Mouse (Mus musculus): ENCODE data around the gene Coa7. TPM values are rescaled to one million over a fixed set of nuclear protein-coding genes. Genes with fewer than 3 reads are reported as not detected.
A peak's percentile ranks its signal among the peaks of the same experiment; 100 is the strongest.
"Not testable (repeated sequence)": the region's sequence is repeated elsewhere in the genome, so short reads cannot be mapped to it uniquely, and the experiment has no call there.

Coa7 gene
- total RNA-seq, 2 experiments from 2014 or later = 33.6 to 35.8 TPM

DNA sequence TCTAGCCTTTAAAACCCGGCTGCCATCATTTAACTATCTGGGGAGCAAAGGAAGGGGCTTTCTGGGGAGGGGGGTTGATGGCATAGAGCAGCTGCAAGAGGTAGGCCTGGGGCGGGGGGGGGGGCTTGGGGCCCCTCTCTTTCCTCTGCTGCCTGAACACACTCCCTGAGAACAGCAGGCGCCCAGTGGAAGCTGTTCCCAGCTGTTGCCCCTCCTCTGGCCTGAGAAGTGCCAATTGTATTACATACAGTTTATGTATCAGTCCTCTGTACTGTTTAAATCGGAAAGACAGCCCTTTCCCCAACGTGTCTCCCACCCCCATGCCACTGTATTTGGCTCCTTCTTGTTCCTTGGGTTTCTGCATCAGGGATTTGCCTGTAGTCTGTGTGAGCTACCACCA lies 17.9 kb downstream of the Coa7 start:
- intact Hi-C loops (cut with DNase I) = loop anchor here (5.0 kb wide), 1 partner anchor 116 kb away; no protein-coding TSS in a partner anchor
- no peak for TF ChIP-seq CTCF (IDR thresholded peaks at IDR 0.05)
- DNase-seq = no peak
- H3K4me3 ChIP-seq = no peak overlapping the region
- no peak overlapping the region for H3K27ac ChIP-seq

DNA sequence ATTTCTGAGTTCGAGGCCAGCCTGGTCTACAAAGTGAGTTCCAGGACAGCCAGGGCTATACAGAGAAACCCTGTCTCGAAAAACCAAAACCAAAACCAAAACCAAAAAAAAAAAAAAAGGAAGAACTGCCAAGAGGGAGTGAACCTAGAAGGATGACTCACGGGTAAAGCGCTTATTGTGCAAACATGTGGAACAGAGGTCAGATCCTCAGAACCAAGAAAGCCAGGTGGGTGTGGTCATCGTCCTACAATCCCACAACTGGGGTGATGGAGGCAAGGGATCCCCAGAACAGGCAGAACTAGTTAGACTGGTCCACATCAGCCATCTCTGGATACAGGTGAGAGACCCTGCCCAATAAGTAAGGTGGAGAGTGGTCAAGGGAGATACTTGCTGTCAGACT lies 19.2 kb downstream of the Coa7 start:
- intact Hi-C loops (cut with DNase I) = loop anchor here (5.0 kb wide), 1 partner anchor 115 kb away; no protein-coding TSS in a partner anchor
- no peak for DNase-seq
- Histone ChIP-seq H3K27ac (peak overlapping the region; percentile 93), H3K4me3 (no peak overlapping the region)
- TF ChIP-seq CTCF (IDR thresholded peaks at IDR 0.05) = no peak

DNA sequence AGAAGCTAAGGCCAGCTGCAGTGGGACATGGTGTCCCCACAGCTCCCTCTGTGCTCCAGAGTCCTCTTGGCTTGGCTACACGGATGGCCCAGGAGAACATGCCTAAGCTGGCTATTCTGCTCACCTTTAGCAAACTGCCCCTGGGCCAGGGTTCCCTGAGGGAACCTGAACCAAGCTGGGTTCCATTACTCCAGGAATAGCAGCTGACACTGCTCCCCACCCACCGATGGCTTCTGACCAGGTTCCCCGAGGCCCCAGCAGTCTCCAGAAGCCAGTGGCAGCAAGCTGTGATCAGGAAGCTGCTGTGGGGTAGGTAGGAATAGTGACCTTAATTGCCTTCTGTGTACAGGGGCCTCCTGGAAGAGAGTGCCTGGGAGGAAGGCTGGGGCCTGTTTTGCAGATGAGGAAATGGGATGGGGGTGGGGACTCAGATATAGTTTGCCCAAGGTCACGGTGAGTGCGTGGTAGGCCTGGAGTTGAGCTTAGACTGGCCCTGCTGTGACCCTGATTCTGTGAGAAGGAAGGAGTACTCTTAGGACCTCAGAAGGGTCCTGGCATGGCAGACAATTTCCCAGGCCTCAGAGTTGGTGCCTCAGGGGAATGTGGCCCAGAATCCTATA lies 20.4 kb downstream of the Coa7 start:
- TF ChIP-seq CTCF (IDR thresholded peaks at IDR 0.05) = no peak
- Histone ChIP-seq H3K4me3 (peak overlapping the region; percentile 60), H3K27ac (peak overlapping the region; percentile 93)
- intact Hi-C loops (cut with DNase I) = loop anchor here (5.0 kb wide), 1 partner anchor 114 kb away; no protein-coding TSS in a partner anchor
- peak; percentile 90 for DNase-seq

DNA sequence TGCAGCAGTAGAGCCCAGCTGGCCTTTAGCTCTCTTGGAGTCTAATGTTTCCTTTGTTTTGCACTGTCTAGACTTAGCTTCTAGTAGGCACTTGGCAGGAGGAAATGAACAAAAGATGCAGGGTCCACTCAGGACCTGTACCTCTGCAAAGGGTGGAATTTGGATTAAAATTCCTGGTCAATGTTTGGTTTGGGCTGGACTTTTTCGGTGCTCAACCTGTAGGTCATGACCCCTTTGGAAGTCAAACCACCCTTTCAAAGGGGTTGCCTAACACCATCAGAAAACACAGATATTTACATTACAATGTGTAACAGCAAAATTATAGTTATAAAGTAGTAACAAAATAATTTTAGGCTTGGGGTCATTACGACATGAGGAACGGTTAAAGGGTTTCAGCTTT lies 21.1 kb downstream of the Coa7 start:
- peak overlapping the region; percentile 60 for H3K4me3 ChIP-seq
- TF ChIP-seq CTCF (IDR thresholded peaks at IDR 0.05) = no peak
- peak overlapping the region; percentile 93 for H3K27ac ChIP-seq
- intact Hi-C loops (cut with DNase I) = loop anchor here (5.0 kb wide), 1 partner anchor 113 kb away; no protein-coding TSS in a partner anchor
- DNase-seq = no peak

DNA sequence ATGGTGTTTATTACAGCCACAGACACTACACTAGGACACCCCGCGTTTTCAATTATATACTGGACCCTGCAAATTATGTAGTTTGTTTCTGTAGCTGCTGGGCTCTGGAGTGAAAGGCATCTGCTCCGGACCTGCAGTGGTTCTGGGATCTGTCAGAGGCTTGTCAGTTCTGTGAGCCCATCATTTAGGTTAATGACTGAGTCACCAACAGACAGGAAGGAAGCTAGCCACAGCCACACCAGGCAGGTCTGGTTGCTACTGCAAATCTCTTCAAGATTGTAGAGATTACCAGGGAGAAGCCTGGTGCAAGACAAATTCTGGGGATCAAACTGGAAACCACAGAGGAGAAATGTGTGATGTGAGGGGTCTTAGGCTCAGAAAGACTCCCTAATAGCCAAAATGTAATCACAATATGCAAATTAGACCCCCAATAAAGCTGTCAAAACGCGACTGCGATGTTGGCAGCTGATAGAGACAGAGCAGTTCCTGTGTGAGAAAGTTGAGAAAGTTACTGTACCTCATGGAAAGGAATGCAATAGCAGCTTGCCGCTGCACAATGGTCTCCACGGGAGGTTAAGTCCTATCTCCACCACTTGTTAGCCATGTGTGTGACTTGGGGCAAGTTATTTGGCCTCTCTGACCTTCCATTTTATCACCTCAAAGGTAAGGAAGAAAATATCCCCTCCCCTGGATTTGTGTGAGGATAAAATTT lies 22.1 kb downstream of the Coa7 start:
- TF ChIP-seq CTCF (IDR thresholded peaks at IDR 0.05) = no peak
- intact Hi-C loops (cut with DNase I) = loop anchor here (5.0 kb wide), 1 partner anchor 112 kb away; no protein-coding TSS in a partner anchor
- no peak for DNase-seq
- H3K27ac ChIP-seq = peak overlapping the region; percentile 93
- H3K4me3 ChIP-seq = no peak overlapping the region

DNA sequence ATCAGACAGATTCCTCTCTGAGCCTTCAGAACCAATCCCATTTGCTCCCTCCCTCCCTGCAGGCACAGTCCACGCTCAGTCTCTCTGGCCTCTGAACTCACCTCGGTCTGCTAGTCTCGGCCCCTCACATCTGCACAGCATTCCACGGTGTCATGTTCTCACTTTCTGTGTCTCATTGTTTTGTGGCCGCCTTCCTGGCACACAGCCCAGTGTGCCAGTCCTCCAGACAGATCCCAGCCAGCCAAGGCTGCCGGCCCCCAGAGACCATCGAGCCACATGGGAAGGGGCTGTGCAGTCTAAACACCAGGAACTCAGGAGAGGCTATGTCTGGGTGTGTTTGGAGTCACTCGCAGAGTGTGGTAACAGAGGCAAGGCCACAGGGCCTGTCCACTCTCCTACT lies 22.9 kb downstream of the Coa7 start:
- TF ChIP-seq CTCF (IDR thresholded peaks at IDR 0.05) = no peak
- intact Hi-C loops (cut with DNase I) = no loop called here
- H3K4me3 ChIP-seq = no peak overlapping the region
- DNase-seq = peak; percentile 53
- peak overlapping the region; percentile 93 for H3K27ac ChIP-seq

DNA sequence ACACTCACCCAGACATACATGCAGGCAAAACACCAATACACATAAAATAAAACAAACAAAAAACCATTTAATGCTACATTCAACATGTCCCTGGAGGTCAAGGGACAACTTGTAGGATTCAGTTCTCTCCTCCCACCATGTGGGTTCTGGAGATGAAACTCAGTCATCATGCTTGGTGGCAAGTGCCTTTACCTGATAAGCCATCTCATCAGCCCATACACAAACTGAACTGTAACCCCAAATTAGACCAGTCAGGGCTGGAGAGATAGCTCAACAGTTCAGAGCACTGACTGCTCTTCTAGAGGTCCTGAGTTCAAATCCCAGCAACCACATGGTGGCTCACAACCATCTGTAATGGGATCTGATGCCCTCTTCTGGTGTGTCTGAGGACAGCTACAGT lies 25.7 kb downstream of the Coa7 start:
- H3K4me3 ChIP-seq; intact Hi-C loops (cut with DNase I); DNase-seq: not testable (repeated sequence)
- peak overlapping the region; percentile 77 for H3K27ac ChIP-seq

DNA sequence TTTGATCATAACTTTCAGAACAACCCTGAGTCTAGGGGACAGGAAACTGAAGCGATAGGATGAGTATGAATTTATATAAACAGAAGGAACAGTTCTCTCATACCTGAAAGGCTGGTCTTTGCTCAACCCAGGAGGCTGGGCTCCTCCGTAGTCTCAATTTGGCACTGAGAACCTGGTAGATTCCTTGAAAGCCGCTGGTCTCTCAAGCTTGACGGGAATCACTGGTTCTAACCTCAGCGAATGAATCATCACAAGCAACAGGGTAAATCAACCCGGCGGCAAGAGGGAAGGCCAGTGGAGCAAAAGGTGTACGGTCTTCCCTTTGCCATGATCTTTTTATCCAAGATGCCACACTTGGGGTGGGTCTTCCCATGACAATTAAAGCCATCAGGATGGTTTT lies 29.5 kb downstream of the Coa7 start:
- DNase-seq = no peak
- no peak overlapping the region for H3K27ac ChIP-seq
- intact Hi-C loops (cut with DNase I) = no loop called here
- no peak for TF ChIP-seq CTCF (IDR thresholded peaks at IDR 0.05)
- H3K4me3 ChIP-seq = no peak overlapping the region

DNA sequence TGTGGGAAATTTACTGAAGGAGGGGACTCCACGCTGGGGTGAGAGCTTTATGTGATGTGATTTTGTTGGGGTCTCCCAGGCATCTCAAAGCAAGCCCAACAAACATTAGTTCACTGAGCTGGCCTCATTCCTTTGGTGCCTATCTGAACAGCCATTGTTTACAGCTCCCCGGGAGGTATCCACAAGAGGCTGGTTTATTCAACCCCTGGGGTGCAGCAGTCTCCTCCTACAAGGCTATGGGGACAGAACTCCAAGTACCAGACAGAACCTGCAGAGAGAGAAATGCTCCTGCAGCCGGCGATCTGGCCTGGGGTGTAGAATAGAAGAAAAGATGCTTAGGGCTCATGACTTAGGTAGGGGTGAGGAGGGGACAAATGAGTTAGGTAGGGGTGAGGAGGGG lies 30.6 kb downstream of the Coa7 start:
- H3K27ac ChIP-seq = peak overlapping the region; percentile 72; the same call in 1 of the 2 replicates

DNA sequence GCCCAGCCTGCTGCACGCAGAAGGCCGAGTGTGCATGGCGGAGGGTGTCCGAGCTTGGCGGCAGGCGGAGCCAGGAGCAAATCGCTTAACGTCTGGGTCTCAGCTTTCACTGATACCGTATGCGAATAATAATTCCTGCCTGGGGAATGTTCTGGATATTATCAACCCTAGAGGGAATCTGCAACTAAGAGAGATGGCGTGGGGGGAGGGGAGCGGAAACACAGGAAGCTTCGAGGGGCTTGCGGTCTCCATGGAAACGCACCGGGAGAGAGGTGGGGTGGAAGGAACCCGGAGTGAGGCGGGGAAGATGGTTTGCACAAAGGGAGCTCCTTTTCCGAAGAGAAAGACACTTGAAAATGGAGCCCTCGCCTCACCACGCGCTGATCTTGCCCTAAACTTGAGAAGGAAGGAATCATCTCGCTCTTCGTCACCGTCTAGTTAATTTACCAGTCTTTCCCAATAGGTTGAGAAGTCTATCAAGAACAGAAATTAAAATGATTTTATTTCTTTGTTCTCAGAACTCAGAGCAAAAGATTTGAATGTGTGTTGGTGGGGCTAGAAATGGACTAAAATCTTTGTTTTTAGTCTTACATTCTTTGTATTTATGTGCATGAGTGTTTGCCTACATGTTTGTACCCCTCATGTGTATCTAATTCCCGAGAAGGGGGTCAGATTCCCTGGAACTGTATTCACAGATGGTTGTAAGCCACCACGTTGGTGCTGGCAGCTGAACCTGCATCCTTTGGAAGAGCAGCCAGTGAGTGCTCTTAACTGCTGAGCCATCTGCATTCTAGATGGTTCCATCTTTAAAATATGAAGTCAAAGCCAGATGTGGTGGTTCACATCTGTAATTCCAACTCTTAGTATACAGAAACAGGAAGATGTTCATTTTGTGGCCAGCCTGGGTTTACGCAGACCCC lies 32.5 kb downstream of the Coa7 start:
- Histone ChIP-seq H3K4me3 (peak overlapping the region; percentile 59), H3K27ac (peak overlapping the region; percentile 72)
- no peak for TF ChIP-seq CTCF (IDR thresholded peaks at IDR 0.05)
- peak; percentile 43 for DNase-seq
- intact Hi-C loops (cut with DNase I) = no loop called here

More for the DNA sequence above, 30.6 kb downstream of the Coa7 start:
- intact Hi-C loops (cut with DNase I) = no loop called here
- no peak overlapping the region for H3K4me3 ChIP-seq
- no peak for TF ChIP-seq CTCF (IDR thresholded peaks at IDR 0.05)
- DNase-seq = no peak

DNA sequence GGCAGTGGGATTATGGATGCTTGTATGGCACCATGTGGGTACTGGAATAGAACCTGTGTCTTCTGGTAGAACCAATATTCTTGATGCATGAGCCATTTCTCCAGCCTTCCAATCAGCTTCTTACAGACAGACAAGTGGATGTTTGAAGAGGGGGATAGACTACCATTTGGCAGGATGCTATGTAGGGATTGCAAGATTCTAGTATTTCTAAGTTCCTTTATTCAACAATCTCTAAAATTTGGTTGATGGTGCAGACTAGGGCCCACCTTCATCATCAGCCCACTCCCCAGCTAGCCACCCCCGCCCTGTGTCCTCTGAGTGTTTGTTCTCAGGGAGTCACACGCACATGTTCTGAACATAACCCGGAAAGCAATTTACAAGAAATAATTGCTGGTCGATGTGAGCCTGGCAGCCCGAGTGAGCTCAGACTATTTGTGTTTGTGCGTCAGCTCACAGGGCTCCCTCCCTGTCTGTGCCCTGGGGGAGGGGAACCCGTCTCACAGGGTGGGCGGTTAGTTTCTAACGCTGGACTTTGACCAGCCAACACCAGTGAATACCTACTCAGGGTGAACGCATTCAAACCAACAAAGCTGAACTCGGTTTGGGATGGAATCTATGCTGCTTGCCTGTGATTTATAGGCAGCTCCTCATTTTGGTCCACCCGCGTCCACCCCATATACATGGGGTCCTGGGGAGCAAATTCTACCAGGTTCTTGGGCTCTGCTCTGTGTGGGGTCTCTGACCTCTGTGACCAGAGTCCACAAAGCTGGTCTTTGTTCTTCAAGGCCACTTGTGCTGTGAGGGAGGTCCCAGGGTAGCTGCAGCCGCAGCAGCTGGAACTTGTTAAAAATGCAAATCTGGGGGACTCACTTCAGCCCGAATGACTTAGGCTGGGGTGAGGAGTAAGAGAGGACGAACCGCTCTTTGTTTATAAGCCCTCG lies 34.7 kb downstream of the Coa7 start:
- no peak for TF ChIP-seq CTCF (IDR thresholded peaks at IDR 0.05)

More for the DNA sequence above, 34.7 kb downstream of the Coa7 start:
- Histone ChIP-seq H3K4me3 (no peak overlapping the region), H3K27ac (peak overlapping the region; percentile 75; the same call in 1 of the 2 replicates)
- no peak for DNase-seq
- intact Hi-C loops (cut with DNase I) = no loop called here
